Mouse (Mus musculus) mouse embryonic stem cell (cell line): ENCODE data around the gene Skiv2l.
"Not testable (repeated sequence)": the region's sequence is repeated elsewhere in the genome, so short reads cannot be mapped to it uniquely, and the experiment has no call there.

ENCODE experiments used
- in situ Hi-C, 2 experiments: fragments of 300-500 bp; cut with MboI; formaldehyde crosslinking; loops; 1 replicate in 1 of 2; 3 replicates in 1 of 2; pipeline ENCODE4 v1.14.3; 2019 to 2020; ENCODE audit warnings: low sequenced_read_pairs in 2 of 2, low pct_unique_long_range_greater_than_20kb in 1 of 2, mixed read lengths in 1 of 2; ENCODE audit not compliant: unreplicated experiment in 1 of 2

Skiv2l gene

DNA sequence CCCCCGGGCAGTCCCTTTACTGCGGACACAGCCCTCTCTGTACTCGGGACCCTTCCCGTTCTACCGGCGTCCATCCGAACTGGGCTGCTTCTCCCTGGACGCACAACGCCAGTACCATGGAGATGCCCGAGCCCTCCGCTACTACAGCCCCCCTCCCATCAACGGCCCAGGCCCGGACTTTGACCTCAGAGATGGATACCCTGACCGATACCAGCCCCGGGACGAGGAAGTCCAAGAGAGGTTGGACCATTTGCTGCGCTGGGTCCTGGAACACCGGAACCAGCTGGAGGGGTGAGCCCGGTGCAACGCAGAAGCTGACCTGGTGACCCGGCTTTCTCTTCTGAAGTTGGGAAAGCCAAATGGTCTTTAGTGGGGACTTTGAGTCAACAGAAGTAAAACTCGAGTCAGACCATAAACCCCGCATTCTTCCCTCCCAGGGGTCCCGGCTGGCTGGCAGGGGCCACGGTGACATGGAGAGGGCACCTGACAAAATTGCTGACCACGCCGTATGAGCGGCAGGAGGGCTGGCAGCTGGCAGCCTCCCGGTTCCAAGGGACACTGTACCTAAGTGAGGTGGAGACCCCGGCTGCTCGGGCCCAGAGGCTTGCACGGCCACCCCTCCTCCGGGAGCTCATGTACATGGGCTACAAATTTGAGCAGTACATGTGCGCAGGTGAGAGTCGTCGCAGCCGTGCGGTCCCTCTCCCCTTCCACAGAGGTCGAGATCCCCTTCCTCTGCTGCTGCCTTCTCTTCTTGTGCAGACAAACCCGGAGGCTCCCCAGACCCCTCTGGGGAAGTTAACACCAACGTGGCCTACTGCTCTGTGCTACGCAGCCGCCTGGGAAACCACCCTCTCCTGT lies 12.3 kb downstream of the Skiv2l start:
- in situ Hi-C loops: no loop called here

- in situ Hi-C loops: no loop called here
Measured at GRCm38 (mm10) chr17:34836856-34837221, 13.2 kb downstream of the Skiv2l start, which contains the start of the genes Stk19 and Dxo. Gene Stk19, minus strand, starts transcription at chr17:34836945. Gene Dxo, plus strand, starts transcription at chr17:34837019.

DNA sequence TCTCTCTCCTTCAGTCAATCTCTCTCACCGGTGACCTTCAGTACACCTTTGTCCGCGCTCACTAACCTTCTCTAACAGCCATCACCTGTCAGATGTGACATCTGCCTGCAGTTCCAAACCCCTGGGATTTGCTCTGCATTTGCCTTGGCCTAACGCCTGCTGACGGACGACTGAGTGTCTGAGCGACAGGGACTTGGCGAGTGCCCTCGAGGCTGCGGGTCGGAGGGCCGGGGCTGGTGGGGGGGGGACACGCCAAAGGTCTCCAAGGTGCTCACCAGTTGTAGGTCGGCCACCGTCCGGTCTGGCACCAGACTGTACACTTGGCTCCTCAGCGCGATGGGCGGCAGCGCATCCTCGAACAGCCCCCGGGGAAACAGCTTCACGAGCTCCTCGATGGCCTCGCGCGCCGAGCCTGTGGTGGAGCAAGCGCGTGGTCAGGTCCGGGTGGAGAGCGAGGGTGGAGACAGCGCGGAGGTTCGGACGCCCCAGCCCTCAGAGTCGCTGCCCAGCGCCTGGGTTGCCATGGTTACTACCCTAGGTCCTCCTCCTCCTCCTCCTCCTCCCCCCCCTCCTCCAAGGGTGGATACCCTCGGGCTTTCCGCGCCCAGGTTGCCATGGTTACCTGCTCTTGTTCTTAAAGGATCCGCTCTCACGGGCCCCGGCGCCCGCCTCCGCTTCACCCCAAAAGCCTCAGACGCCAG lies 13.7 kb downstream of the Skiv2l start:
- in situ Hi-C loops: no loop called here

DNA sequence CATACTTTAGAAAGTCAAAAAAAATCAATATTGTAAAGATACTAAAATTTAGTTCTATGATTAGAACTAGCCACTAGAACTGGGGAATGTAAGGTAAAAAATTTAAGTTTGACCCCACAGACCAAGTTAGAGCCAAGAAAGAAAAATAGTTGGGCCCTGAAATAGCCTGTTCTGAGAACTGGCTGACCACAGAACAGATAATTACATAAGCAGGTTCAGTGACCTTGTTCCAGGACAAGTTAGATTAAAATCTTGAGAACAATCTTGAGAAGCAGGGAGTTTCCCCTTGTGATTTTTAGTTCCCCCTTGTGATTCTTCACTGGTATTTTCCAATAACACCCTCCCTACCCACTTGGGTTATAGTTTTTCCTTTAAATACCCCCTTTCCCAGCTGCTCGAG lies 19.2 kb downstream of the Skiv2l start:
- in situ Hi-C loops: not testable (repeated sequence)

DNA sequence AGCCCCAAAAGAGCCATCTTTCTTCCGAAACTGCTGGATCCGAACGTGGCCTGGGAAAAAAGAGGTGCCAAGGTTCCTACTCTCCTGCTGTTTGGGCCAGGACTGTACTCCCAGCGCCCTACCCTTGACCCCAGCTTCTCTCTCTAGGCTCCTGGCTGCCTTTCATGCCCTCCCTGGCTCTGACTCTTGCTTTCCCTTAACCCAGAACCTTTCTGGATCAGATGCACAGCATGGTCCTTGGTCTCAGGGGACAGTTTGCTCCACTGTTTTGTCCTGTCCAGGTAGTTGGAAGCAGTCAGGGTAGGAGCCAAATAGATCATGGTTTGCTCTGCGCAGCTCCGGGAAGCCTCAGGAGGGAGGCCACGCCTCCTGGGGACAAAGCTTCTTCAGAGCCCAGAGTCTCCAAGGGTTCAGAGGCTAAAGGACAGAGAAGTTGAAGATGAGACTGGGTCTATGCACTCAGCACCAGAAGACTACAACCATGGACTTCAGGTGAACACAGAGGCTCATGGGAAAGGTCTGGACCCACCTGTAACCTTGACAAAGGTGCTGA lies 35.1 kb downstream of the Skiv2l start:
- in situ Hi-C loops: no loop called here

DNA sequence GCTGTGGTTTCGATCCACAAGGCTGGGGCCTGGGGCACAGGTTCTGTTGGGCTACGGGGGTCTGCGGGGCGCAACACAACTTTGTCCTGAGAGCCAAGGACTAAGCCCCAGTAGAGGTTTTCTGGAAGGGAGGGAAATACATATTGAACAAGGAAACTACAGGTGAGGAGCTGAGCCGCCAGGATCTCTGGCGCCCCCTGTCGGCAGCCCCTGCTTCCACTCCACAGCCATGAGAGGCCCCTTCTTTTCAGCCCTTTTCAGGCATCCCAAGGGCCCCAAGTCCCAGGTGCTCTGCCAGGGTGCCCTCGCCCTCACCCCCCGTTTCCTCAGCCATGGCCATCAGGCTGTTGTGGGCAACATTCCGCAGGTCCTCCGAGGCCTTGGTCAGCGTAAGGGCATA lies 36.3 kb downstream of the Skiv2l start:
- in situ Hi-C loops: not testable (repeated sequence)

- in situ Hi-C loops: no loop called here
Measured at GRCm38 (mm10) chr17:34811275-34811674, 38.7 kb downstream of the Skiv2l start.

DNA sequence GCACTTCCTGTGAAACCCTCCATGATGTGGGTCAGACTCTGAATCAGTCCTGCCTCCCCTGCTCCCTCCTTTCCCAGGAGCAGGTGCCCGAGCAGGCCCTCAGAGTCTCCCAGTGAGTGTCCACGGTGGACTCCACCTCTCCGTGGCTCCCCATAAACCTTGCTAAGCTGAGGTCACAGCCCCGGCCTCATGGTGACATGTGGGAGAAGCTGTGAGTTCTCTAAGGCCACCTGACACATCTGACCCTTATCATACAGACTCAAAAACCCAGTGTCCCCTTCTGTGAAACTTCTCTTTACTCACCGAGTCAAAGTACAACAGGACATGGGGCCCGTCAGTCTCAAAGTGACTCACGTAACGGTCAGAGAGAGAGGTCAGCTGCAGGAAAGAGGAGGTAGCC lies 39.2 kb downstream of the Skiv2l start:
- in situ Hi-C loops: not testable (repeated sequence)

GRCm38 (mm10) chr17:34810411-34810810 lies 39.6 kb downstream of the Skiv2l start:
- in situ Hi-C loops: not testable (repeated sequence)

DNA sequence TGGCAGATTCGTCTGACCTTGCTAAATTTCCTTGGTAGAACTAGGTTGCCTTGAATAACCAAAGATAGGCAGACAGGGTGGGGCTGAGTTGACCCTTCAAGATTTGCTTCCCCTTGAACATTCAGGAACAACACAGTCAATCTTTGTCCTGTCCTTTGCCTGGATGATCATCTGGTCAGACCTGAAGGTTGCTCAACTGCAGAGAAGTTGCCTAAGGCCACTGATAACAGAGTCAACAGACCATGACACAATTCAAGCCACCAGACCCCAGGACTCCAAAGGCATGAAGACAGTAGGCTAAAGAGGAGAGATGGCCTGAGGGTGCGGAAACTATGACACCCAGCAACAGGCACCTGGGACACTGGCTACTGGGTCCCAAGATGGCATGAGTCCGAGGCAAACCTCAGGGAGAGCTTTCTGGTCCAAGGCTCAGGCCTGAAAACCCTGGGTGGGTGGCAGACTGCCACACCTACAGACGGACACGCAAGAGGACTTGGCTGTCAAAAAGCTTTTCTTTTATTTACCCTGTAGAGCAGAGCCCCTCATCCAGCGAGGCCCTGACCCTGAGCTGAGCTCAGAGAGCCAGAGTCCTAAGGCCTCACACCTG lies 41.3 kb downstream of the Skiv2l start:
- in situ Hi-C loops: no loop called here

GRCm38 (mm10) chr17:34807176-34807575 lies 42.8 kb downstream of the Skiv2l start:
- in situ Hi-C loops: no loop called here

DNA sequence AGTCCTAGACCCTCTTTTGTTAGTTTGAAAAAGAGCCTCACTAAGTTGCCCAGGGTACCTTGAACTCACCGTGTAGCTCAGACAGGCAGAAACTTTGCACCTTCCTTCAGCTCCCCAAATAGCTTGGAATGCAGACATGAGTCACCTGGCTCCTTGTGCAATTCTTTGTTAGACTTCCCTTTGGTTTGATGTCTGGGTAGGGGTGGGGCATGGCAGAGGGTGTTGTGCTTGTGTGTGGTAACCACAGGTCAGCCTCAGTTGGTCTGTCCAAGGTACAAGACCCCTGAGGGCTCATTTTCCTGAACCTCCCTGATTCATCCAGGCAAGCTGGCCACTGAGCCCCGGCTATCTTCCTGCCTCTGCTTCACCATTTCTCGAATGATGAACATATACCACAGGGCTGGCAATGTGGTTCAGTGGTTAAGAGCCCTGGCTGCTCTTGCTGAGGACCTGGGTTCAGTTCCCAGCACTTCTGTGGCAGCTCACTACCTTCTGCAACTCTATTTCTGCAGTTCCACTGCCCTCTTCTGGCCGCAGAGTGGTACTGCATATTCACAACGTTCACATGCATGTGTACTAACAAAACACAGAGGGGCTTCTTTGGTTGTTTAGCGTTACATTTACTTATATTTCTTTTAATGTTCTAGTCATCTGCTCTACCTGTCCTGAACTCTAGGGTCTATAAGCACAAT lies 45.0 kb downstream of the Skiv2l start:
- in situ Hi-C loops: no loop called here

- in situ Hi-C loops: not testable (repeated sequence)
Measured at GRCm38 (mm10) chr17:34804301-34804700, 45.7 kb downstream of the Skiv2l start, which contains the start of gene Cyp21a1. Gene Cyp21a1, minus strand, starts transcription at chr17:34804561.

DNA sequence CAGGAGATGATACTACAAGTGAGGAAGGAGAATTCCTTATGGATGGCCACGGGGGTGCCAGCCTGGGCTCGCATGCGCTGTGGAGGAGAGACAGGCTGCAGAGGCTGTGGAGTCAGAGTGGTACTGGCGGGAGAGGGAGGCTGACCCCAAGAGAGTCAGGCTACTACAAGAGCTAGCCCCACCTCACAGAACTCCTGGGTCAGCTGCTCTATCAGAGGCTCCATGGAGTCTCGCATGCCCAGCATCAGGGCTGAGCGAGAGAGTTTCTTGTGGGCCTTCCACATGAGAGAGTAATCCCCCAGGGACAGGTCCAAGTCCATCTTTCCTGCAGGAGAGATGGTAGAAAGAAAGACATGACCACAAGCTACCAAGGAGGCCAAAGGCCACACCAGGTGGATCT lies 46.6 kb downstream of the Skiv2l start:
- in situ Hi-C loops: not testable (repeated sequence)

GRCm38 (mm10) chr17:34802756-34803155 lies 47.3 kb downstream of the Skiv2l start:
- in situ Hi-C loops: not testable (repeated sequence)

DNA sequence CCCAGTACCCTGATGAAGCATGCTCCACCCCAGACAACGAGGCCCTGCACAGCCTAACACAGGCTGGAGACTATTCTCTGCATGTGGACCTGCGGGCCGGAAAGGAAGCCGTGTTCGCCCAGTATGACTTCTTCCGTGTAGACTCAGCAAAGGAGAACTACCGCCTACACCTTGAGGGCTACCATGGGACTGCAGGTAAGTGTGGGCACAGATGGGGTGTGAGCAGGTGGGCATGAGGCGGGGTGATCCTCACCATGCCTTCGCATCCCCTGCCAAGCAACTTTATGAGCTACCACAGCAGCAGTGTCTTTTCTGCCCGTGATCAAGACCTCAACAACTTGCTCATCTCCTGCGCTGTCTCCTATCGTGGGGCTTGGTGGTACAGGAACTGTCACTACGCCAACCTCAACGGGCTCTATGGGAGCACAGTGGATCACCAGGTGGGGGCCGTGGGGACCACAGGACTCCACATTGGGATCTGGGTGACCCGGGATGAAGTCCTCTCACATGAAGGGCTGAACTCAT lies 49.2 kb downstream of the Skiv2l start:
- in situ Hi-C loops: not testable (repeated sequence)

GRCm38 (mm10) chr17:34799531-34799925 lies 50.5 kb downstream of the Skiv2l start:
- in situ Hi-C loops: loop anchor here (25.0 kb wide), 2 partner anchors 562 to 587 kb away; partner anchors contain the start of genes H2-Ob (in 1 of the 2) and Tap2 (in 1 of the 2)
